Mouse (Mus musculus) layer of hippocampus, postnatal 10 days (tissue): Measurements from ENCODE around the gene Wtap. TPM values are rescaled to one million over a fixed set of nuclear protein-coding genes. Genes with fewer than 3 reads are reported as not detected.

ENCODE experiments used
- total RNA-seq, 2 experiments: library from RNA; stranded (reverse); gene quantifications; 2 replicates each; pipeline ENCODE4 v1.2.3; 2021

The Wtap gene
- total RNA-seq, 2 experiments from 2014 or later = 64.5 to 66.4 TPM

Other genes starting within 250 kb of the Wtap start
- 10 to 100 TPM; 25.5 to 27.7 TPM for gene Igf2r, start 224.5 kb downstream of the Wtap start, total RNA-seq
- 10 to 100 TPM; 31.6 to 34.5 TPM for gene Mas1, start 126.0 kb downstream of the Wtap start, total RNA-seq
- gene Mrgprh, start 118.1 kb downstream of the Wtap start, total RNA-seq = not detected
- 1 to 10 TPM; 1.3 to 2.8 TPM for gene Pnldc1, start 83.9 kb downstream of the Wtap start, total RNA-seq
- 100 to 1,000 TPM; 224 to 239 TPM for gene Tcp1, start 78.5 kb downstream of the Wtap start, total RNA-seq
- gene Mrpl18, start 77.8 kb downstream of the Wtap start, total RNA-seq = 10 to 100 TPM; 54.4 to 62.4 TPM
- 1 to 10 TPM; 2.3 to 4.4 TPM for gene Acat3, start 53.6 kb downstream of the Wtap start, total RNA-seq
- gene Acat2, start 33.4 kb downstream of the Wtap start, total RNA-seq = 100 to 1,000 TPM; 101 to 110 TPM
- 100 to 1,000 TPM; 211 to 236 TPM for gene Sod2, start 12.7 kb upstream of the Wtap start, total RNA-seq
- under 1 TPM; 0.41 to 0.65 TPM for gene Gpr31b, start 58.1 kb upstream of the Wtap start, total RNA-seq
- gene Tcp10b, start 66.9 kb upstream of the Wtap start, total RNA-seq = under 1 TPM; 0.34 to 0.47 TPM
- not detected for gene Unc93a, start 137.6 kb upstream of the Wtap start, total RNA-seq
- gene Smok2a, start 227.0 kb upstream of the Wtap start, total RNA-seq = not detected
- gene Smok2b, start 236.1 kb upstream of the Wtap start, total RNA-seq = not detected